Mouse (Mus musculus): ENCODE measurements around the gene Topors. TPM values are rescaled to one million over a fixed set of nuclear protein-coding genes. Genes with fewer than 3 reads are reported as not detected.
"Not testable (repeated sequence)": the region's sequence is repeated elsewhere in the genome, so short reads cannot be mapped to it uniquely, and the experiment has no call there.

Topors gene
- polyA plus RNA-seq, 1 experiment from 2014 or later: 27.9 TPM

GRCm38 (mm10) chr4:40299169-40299568 lies 29.5 kb upstream of the Topors start:
- peaks cover 6% of the 10 kb centered on the region; the same call in 1 of the 2 replicates for H3K9me3 ChIP-seq (replicated peaks; ENCODE audit: control insufficient read depth, low read length)
- no peak overlapping the region for H3K4me2 ChIP-seq (ENCODE audit: low read depth, low read length)
- no peaks in the 10 kb centered on the region for H3K36me3 ChIP-seq (ENCODE audit: control insufficient read depth, insufficient read depth)
- WGBS: 30% methylated on average over 5 of the region's 5 CpGs
- no peak for ATAC-seq (replicated peaks; ENCODE audit: extremely low read depth, insufficient read depth, low FRiP score)
- peaks cover 4% of the 10 kb centered on the region for H3K4me1 ChIP-seq (ENCODE audit: control insufficient read depth, insufficient read depth, low read length)
- no peak overlapping the region for H3K27ac ChIP-seq (ENCODE audit: low read length)
- H3K27me3 ChIP-seq (ENCODE audit: control insufficient read depth, insufficient read depth, low read length): no peaks in the 10 kb centered on the region
- no peak overlapping the region for H3K9ac ChIP-seq (ENCODE audit: low read length)
- H3K4me3 ChIP-seq (ENCODE audit: low read length): no peak overlapping the region

GRCm38 (mm10) chr4:40291511-40291910 lies 21.9 kb upstream of the Topors start:
- WGBS: 82% methylated on average over 11 of the region's 11 CpGs
- H3K9me3 ChIP-seq (replicated peaks; ENCODE audit: control insufficient read depth, low read length): peaks cover 12% of the 10 kb centered on the region
- not testable (repeated sequence) for ATAC-seq (replicated peaks; ENCODE audit: extremely low read depth, insufficient read depth, low FRiP score)

GRCm38 (mm10) chr4:40289046-40289445 lies 19.4 kb upstream of the Topors start:
- no peak overlapping the region for H3K27ac ChIP-seq (ENCODE audit: low read length)
- peaks cover 8% of the 10 kb centered on the region for H3K9me3 ChIP-seq (replicated peaks; ENCODE audit: control insufficient read depth, low read length)
- no peak overlapping the region for H3K4me2 ChIP-seq (ENCODE audit: low read depth, low read length)
- H3K36me3 ChIP-seq (ENCODE audit: control insufficient read depth, insufficient read depth): no peaks in the 10 kb centered on the region
- H3K9ac ChIP-seq (ENCODE audit: low read length): no peak overlapping the region
- no peak overlapping the region for H3K4me3 ChIP-seq (ENCODE audit: low read length)
- no peak for ATAC-seq (replicated peaks; ENCODE audit: extremely low read depth, insufficient read depth, low FRiP score)
- no peaks in the 10 kb centered on the region for H3K27me3 ChIP-seq (ENCODE audit: control insufficient read depth, insufficient read depth, low read length)
- WGBS: 82% methylated on average over 2 of the region's 2 CpGs
- no peaks in the 10 kb centered on the region for H3K4me1 ChIP-seq (ENCODE audit: control insufficient read depth, insufficient read depth, low read length)

More at GRCm38 (mm10) chr4:40291511-40291910, 21.9 kb upstream of the Topors start:
- not testable (repeated sequence) for H3K27me3 ChIP-seq (ENCODE audit: control insufficient read depth, insufficient read depth, low read length); H3K27ac ChIP-seq (ENCODE audit: low read length); H3K4me1 ChIP-seq (ENCODE audit: control insufficient read depth, insufficient read depth, low read length); H3K4me2 ChIP-seq (ENCODE audit: low read depth, low read length); H3K9ac ChIP-seq (ENCODE audit: low read length); H3K36me3 ChIP-seq (ENCODE audit: control insufficient read depth, insufficient read depth); H3K4me3 ChIP-seq (ENCODE audit: low read length)

- Histone ChIP-seq H3K4me3 (ENCODE audit: low read length) (no peak overlapping the region), H3K27ac (ENCODE audit: low read length) (no peak overlapping the region), H3K27me3 (ENCODE audit: control insufficient read depth, insufficient read depth, low read length) (no peaks in the 10 kb centered on the region), H3K9me3 (replicated peaks; ENCODE audit: control insufficient read depth, low read length) (peaks cover 4% of the 10 kb centered on the region; the same call in 1 of the 2 replicates), H3K4me2 (ENCODE audit: low read depth, low read length) (no peak overlapping the region), H3K9ac (ENCODE audit: low read length) (no peak overlapping the region), H3K36me3 (ENCODE audit: control insufficient read depth, insufficient read depth) (no peaks in the 10 kb centered on the region), H3K4me1 (ENCODE audit: control insufficient read depth, insufficient read depth, low read length) (no peaks in the 10 kb centered on the region)
- ATAC-seq (replicated peaks; ENCODE audit: extremely low read depth, insufficient read depth, low FRiP score): no peak
- WGBS: 66% methylated on average over 6 of the region's 6 CpGs
Observed at GRCm38 (mm10) chr4:40287415-40287814, 17.8 kb upstream of the Topors start.

GRCm38 (mm10) chr4:40285582-40285981 lies 15.9 kb upstream of the Topors start:
- Histone ChIP-seq H3K27me3 (ENCODE audit: control insufficient read depth, insufficient read depth, low read length) (no peaks in the 10 kb centered on the region), H3K36me3 (ENCODE audit: control insufficient read depth, insufficient read depth) (no peaks in the 10 kb centered on the region), H3K9me3 (replicated peaks; ENCODE audit: control insufficient read depth, low read length) (peaks cover 3% of the 10 kb centered on the region; the same call in 1 of the 2 replicates), H3K4me2 (ENCODE audit: low read depth, low read length) (no peak overlapping the region), H3K4me1 (ENCODE audit: control insufficient read depth, insufficient read depth, low read length) (no peaks in the 10 kb centered on the region), H3K4me3 (ENCODE audit: low read length) (no peak overlapping the region), H3K9ac (ENCODE audit: low read length) (no peak overlapping the region), H3K27ac (ENCODE audit: low read length) (no peak overlapping the region)
- ATAC-seq (replicated peaks; ENCODE audit: extremely low read depth, insufficient read depth, low FRiP score): no peak
- WGBS: 14% methylated on average over 4 of the region's 4 CpGs

GRCm38 (mm10) chr4:40279276-40279900 lies 9.7 kb upstream of the Topors start, which contains the start of gene Ndufb6:
Gene Ndufb6 (minus strand): TSS chr4:40279421.
- peak within 1 kb of the TSS; percentile 78 for H3K4me2 ChIP-seq (ENCODE audit: low read depth, low read length)
- peak within 1 kb of the TSS; percentile 93 for H3K27ac ChIP-seq (ENCODE audit: low read length)
- H3K4me3 ChIP-seq (ENCODE audit: low read length): peak within 1 kb of the TSS; percentile 99
- H3K27me3 ChIP-seq (ENCODE audit: control insufficient read depth, insufficient read depth, low read length): no peaks in the 10 kb centered on the region
- peak within 1 kb of the TSS; percentile 98 for H3K9ac ChIP-seq (ENCODE audit: low read length)
- H3K9me3 ChIP-seq (replicated peaks; ENCODE audit: control insufficient read depth, low read length): no peaks in the 10 kb centered on the region
- under 1% methylated on average over 36 of the region's 36 CpGs for WGBS
- H3K36me3 ChIP-seq (ENCODE audit: control insufficient read depth, insufficient read depth): peaks cover 16% of the 10 kb centered on the region; the same call in 1 of the 2 replicates
- peaks cover 12% of the 10 kb centered on the region for H3K4me1 ChIP-seq (ENCODE audit: control insufficient read depth, insufficient read depth, low read length)
- peak; percentile 97 for ATAC-seq (replicated peaks; ENCODE audit: extremely low read depth, insufficient read depth, low FRiP score)

GRCm38 (mm10) chr4:40278880-40279275 lies 9.2 kb upstream of the Topors start:
- ATAC-seq (replicated peaks; ENCODE audit: extremely low read depth, insufficient read depth, low FRiP score): peak; percentile 42
- Histone ChIP-seq H3K27ac (ENCODE audit: low read length) (peak overlapping the region; percentile 93), H3K4me3 (ENCODE audit: low read length) (peak overlapping the region; percentile 99), H3K36me3 (ENCODE audit: control insufficient read depth, insufficient read depth) (peaks cover 16% of the 10 kb centered on the region; the same call in 1 of the 2 replicates), H3K9me3 (replicated peaks; ENCODE audit: control insufficient read depth, low read length) (no peaks in the 10 kb centered on the region), H3K4me1 (ENCODE audit: control insufficient read depth, insufficient read depth, low read length) (peaks cover 12% of the 10 kb centered on the region), H3K9ac (ENCODE audit: low read length) (peak overlapping the region; percentile 98), H3K27me3 (ENCODE audit: control insufficient read depth, insufficient read depth, low read length) (no peaks in the 10 kb centered on the region), H3K4me2 (ENCODE audit: low read depth, low read length) (peak overlapping the region; percentile 78)
- WGBS: under 1% methylated on average over 21 of the region's 21 CpGs

GRCm38 (mm10) chr4:40268835-40269234 lies 815 bp downstream of the Topors start:
- Histone ChIP-seq H3K4me2 (ENCODE audit: low read depth, low read length) (peak overlapping the region; percentile 81), H3K4me3 (ENCODE audit: low read length) (peak overlapping the region; percentile 81), H3K36me3 (ENCODE audit: control insufficient read depth, insufficient read depth) (peaks cover 6% of the 10 kb centered on the region; the same call in 1 of the 2 replicates), H3K9me3 (replicated peaks; ENCODE audit: control insufficient read depth, low read length) (no peaks in the 10 kb centered on the region), H3K4me1 (ENCODE audit: control insufficient read depth, insufficient read depth, low read length) (peaks cover 28% of the 10 kb centered on the region), H3K9ac (ENCODE audit: low read length) (peak overlapping the region; percentile 90), H3K27ac (ENCODE audit: low read length) (peak overlapping the region; percentile 99), H3K27me3 (ENCODE audit: control insufficient read depth, insufficient read depth, low read length) (no peaks in the 10 kb centered on the region)
- peak; percentile 7; the same call in 1 of the 2 replicates for ATAC-seq (replicated peaks; ENCODE audit: extremely low read depth, insufficient read depth, low FRiP score)
- 0% methylated on average over 16 of the region's 16 CpGs for WGBS

- WGBS: under 1% methylated on average over 49 of the region's 50 CpGs
Observed at GRCm38 (mm10) chr4:40268204-40268813, 1.3 kb downstream of the Topors start.

More at GRCm38 (mm10) chr4:40268204-40268813, 1.3 kb downstream of the Topors start:
- Histone ChIP-seq H3K4me1 (ENCODE audit: control insufficient read depth, insufficient read depth, low read length) (peaks cover 28% of the 10 kb centered on the region), H3K4me2 (ENCODE audit: low read depth, low read length) (peak overlapping the region; percentile 81), H3K27ac (ENCODE audit: low read length) (peak overlapping the region; percentile 99), H3K36me3 (ENCODE audit: control insufficient read depth, insufficient read depth) (peaks cover 6% of the 10 kb centered on the region; the same call in 1 of the 2 replicates), H3K27me3 (ENCODE audit: control insufficient read depth, insufficient read depth, low read length) (no peaks in the 10 kb centered on the region), H3K9ac (ENCODE audit: low read length) (peak overlapping the region; percentile 90), H3K9me3 (replicated peaks; ENCODE audit: control insufficient read depth, low read length) (no peaks in the 10 kb centered on the region), H3K4me3 (ENCODE audit: low read length) (peak overlapping the region; percentile 81)
- ATAC-seq (replicated peaks; ENCODE audit: extremely low read depth, insufficient read depth, low FRiP score): peak; percentile 81

Data from heart, embryonic 16.5 days (tissue).